Mouse (Mus musculus) intestine, postnatal 0 days (tissue): ENCODE data around the gene Spock2. TPM values are rescaled to one million over a fixed set of nuclear protein-coding genes. Genes with fewer than 3 reads are reported as not detected.

Source experiments
- ATAC-seq: fragments of 200-750 bp; cut with Nextera tagmentation; 2 replicates; pipeline ENCODE4 v1.8.0; 2017; ENCODE audit warnings: mild to moderate bottlenecking, moderate TSS enrichment, moderate library complexity
- H3K27ac ChIP-seq: fragments of 300-500 bp; sonication (generic); 2 replicates; pipeline ENCODE4 v1.5.1; 2014; ENCODE audit warnings: mild to moderate bottlenecking, low read depth, low read length, moderate library complexity
- H3K27me3 ChIP-seq: fragments of 300-500 bp; sonication (generic); replicated peaks from 2 replicates; pipeline ENCODE4 v1.6.1; 2014; ENCODE audit warnings: low read length, mixed read lengths; ENCODE audit not compliant: control insufficient read depth, insufficient read depth
- H3K36me3 ChIP-seq: fragments of 300-500 bp; sonication (generic); 2 replicates; pipeline ENCODE4 v1.6.1; 2014; ENCODE audit warnings: mild to moderate bottlenecking, moderate library complexity; ENCODE audit not compliant: control insufficient read depth, insufficient read depth
- H3K4me1 ChIP-seq: fragments of 300-500 bp; sonication (generic); replicated peaks from 2 replicates; pipeline ENCODE4 v1.6.1; 2014; ENCODE audit warnings: antibody characterized with exemption, low read length, mixed read lengths; ENCODE audit not compliant: control insufficient read depth, insufficient read depth
- H3K4me2 ChIP-seq: fragments of 300-500 bp; sonication (generic); replicated peaks from 2 replicates; pipeline ENCODE4 v1.6.1; 2014; ENCODE audit warnings: low read depth, mild to moderate bottlenecking, moderate library complexity
- H3K4me3 ChIP-seq: fragments of 300-500 bp; sonication (generic); 2 replicates; pipeline ENCODE4 v1.5.1; 2014; ENCODE audit warnings: low read depth, low read length
- H3K9ac ChIP-seq: fragments of 300-500 bp; sonication (generic); 2 replicates; pipeline ENCODE4 v1.6.1; 2014; ENCODE audit warnings: mild to moderate bottlenecking, low read depth, low read length
- H3K9me3 ChIP-seq: fragments of 300-500 bp; sonication (generic); 2 replicates; pipeline ENCODE4 v1.6.1; 2016; ENCODE audit warnings: mixed run types; ENCODE audit not compliant: control insufficient read depth
- CTCF ChIP-seq: sonication (generic); IDR thresholded peaks from 2 replicates; pipeline ENCODE4 v1.5.1; 2016; ENCODE audit warnings: low read depth, mild to moderate bottlenecking, control low read depth, antibody characterized with exemption, moderate library complexity
- WGBS: fragments of 180-500 bp; shearing (Covaris S2); extraction: QIAGEN DNeasy Blood & Tissue Kit; methylation state at CpG from one replicate; pipeline ENCODE4 v1.1.7; 2014; 5-methylcytosine and 5-hydroxymethylcytosine counted together
- polyA plus RNA-seq: library from polyadenylated mRNA; unstranded; fragments of >200 nt; fragmentation: Nextera tagmentation; extraction: Ambion mirVana; gene quantifications from 2 replicates; pipeline ENCODE4 v1.2.1, GENCODE M21; 2015

Gene Spock2
- polyA plus RNA-seq, 1 experiment from 2014 or later, result 2.1 TPM

DNA sequence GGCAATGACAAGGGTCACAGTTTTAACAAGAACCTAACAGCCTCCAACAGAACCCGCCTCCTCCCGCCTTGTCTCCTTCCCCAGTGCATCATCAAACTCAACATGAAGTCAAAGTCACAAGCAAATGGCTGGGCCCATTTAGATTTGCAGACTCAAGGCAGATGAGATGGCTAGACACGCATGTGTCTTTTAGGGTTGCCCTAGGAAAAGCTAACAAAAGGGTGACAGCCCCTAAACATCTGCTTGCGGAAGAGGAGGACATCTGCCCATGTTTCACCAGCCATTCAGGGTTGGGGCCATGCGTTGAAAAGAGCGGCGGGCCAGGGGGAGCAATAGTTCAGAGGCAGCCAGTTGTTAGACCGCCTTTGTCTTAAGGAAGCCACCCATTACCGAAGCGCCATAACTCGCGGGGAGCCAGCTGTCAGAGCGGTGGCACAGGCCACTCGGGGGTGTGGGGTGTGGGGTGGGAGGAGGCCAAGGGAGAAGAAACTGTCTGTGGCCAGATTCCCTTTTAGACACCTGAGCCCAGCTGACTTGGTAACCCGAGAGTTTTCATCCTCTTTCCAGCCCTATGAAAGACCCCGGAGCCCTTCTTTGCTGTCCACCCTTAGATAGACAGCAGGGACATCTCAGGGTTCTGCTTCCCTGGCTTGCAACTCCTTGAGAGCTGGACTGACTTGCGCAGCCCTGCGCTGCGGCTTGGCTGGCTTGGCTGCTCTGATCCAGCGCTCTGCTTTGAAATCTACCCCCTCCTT, 451 bp upstream of the Spock2 start:
- Histone ChIP-seq H3K27ac (no peak overlapping the region), H3K9ac (no peak overlapping the region), H3K36me3 (0 out of 2 replicates have a peak, but pooled peaks cover 2% of the 10 kb centered on the region), H3K4me1 (no peaks in the 10 kb centered on the region), H3K4me3 (peak overlapping the region; percentile 51), H3K4me2 (no peak overlapping the region; the same call in 1 of the 2 replicates), H3K27me3 (peaks cover 32% of the 10 kb centered on the region), H3K9me3 (no peaks in the 10 kb centered on the region)
- no peak for TF ChIP-seq CTCF
- 35% methylated on average over 20 of the region's 20 CpGs for WGBS
- ATAC-seq, result no peak

DNA sequence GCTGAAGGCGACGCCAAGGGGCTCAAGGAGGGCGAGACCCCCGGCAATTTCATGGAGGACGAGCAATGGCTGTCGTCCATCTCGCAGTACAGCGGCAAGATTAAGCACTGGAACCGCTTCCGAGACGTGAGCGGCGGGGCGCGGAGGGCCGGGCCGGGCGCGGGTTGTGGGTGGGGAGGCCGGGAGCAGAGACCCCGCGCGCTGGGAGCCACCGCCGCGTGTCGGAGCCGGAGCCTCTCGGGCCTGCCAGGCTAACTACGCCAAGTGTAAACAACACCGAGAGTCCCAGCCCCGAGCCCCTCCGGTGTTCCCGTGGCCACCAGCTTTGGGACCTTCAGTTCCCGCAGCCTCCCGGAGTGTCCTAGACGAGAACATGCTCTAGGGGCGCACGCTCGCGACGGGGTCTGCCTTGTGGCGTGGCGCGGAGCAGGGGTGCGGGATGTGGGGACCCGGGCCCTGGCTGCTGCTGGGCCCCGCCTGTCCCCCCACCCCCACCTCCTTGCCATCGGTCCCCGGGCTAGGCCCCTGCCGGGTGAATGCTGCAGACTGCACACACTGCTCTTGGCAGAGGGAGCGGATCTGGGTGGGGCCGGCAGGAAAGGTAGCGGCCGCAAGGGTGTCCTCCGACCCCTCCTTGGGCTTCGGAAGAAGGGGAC, 640 bp downstream of the Spock2 start:
- H3K27me3 ChIP-seq, result peaks cover 32% of the 10 kb centered on the region
- no peaks in the 10 kb centered on the region for H3K4me1 ChIP-seq
- H3K4me3 ChIP-seq, result peak overlapping the region; percentile 51
- H3K4me2 ChIP-seq, result peak overlapping the region; percentile 96
- 1% methylated on average over 57 of the region's 57 CpGs for WGBS
- H3K27ac ChIP-seq, result no peak overlapping the region
- no peaks in the 10 kb centered on the region for H3K9me3 ChIP-seq
- H3K9ac ChIP-seq, result peak overlapping the region; percentile 40
- peak; percentile 57 for TF ChIP-seq CTCF
- peak; percentile 31; the same call in 1 of the 2 replicates for ATAC-seq
- 0 out of 2 replicates have a peak, but pooled peaks cover 2% of the 10 kb centered on the region for H3K36me3 ChIP-seq

GRCm38 (mm10) chr10:60107448-60107847, 1.4 kb downstream of the Spock2 start:
- Histone ChIP-seq H3K4me2 (peak overlapping the region; percentile 96), H3K9ac (peak overlapping the region; percentile 40), H3K4me1 (no peaks in the 10 kb centered on the region), H3K36me3 (no peaks in the 10 kb centered on the region), H3K4me3 (peak overlapping the region; percentile 51), H3K9me3 (no peaks in the 10 kb centered on the region), H3K27ac (no peak overlapping the region), H3K27me3 (peaks cover 32% of the 10 kb centered on the region)
- 7% methylated on average over 28 of the region's 28 CpGs for WGBS
- no peak for ATAC-seq
- TF ChIP-seq CTCF, result no peak

DNA sequence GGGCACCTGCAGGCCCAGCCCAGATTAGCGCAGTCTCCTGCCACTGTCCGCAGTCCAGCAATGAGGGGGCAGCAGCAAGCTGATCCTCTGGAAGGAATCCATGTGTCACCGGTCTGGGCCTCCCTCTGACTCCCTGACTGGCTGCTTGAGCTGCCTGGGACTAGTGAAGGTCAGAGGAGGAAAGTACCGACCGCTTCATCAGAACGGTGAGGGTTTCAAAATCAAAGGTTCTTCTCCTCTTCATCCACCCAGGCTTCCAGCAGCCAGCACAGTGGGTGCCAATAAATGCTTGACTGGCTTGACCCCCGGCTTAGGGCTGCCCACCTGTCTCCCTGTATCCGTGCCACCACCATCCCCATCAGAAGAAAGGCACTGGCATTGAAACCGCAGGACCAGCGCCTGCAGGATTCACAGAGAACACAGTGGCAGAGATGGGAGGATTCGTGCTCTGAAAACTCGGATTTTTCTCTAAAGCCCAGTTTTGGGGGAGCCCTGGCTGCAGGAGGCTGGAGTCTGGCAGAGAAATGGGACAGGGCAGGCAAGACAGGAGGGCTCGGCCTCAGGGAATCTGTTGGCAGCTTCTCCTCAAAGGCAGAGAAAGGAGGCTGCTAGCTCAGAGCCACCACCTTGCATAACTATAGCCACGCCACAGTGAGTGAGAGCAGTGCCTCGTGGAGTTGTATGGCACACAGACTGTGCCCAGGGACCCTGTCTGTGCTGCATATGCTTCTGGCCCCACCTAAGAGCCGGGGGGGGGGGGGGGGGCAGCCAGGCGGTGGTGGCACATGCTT, 2.5 kb downstream of the Spock2 start:
- H3K27me3 ChIP-seq, result peaks cover 32% of the 10 kb centered on the region
- H3K36me3 ChIP-seq, result no peaks in the 10 kb centered on the region
- H3K9me3 ChIP-seq, result no peaks in the 10 kb centered on the region
- no peak for ATAC-seq
- H3K27ac ChIP-seq, result no peak overlapping the region
- no peak overlapping the region for H3K4me3 ChIP-seq
- no peak for TF ChIP-seq CTCF
- no peaks in the 10 kb centered on the region for H3K4me1 ChIP-seq
- no peak overlapping the region for H3K4me2 ChIP-seq
- WGBS, result 76% methylated on average over 15 of the region's 17 CpGs
- no peak overlapping the region for H3K9ac ChIP-seq

- Histone ChIP-seq H3K27me3 (peaks cover 32% of the 10 kb centered on the region), H3K4me3 (no peak overlapping the region), H3K4me1 (no peaks in the 10 kb centered on the region), H3K27ac (no peak overlapping the region), H3K4me2 (no peak overlapping the region), H3K9me3 (no peaks in the 10 kb centered on the region), H3K9ac (no peak overlapping the region), H3K36me3 (no peaks in the 10 kb centered on the region)
- no peak for TF ChIP-seq CTCF
- ATAC-seq, result no peak
- WGBS, result 91% methylated on average over 8 of the region's 8 CpGs
Measured at GRCm38 (mm10) chr10:60109336-60109735, 3.3 kb downstream of the Spock2 start.

- Histone ChIP-seq H3K9ac (no peak overlapping the region), H3K27me3 (peaks cover 32% of the 10 kb centered on the region), H3K9me3 (no peaks in the 10 kb centered on the region), H3K27ac (no peak overlapping the region), H3K36me3 (no peaks in the 10 kb centered on the region), H3K4me1 (no peaks in the 10 kb centered on the region), H3K4me2 (no peak overlapping the region), H3K4me3 (no peak overlapping the region)
- no peak for TF ChIP-seq CTCF
- WGBS, result 86% methylated on average over 8 of the region's 8 CpGs
- ATAC-seq, result no peak
Measured at GRCm38 (mm10) chr10:60109989-60110388, 4.0 kb downstream of the Spock2 start.
